Mouse (Mus musculus) G1E (cell line): ENCODE measurements around the gene Celf2. TPM values are rescaled to one million over a fixed set of nuclear protein-coding genes. Genes with fewer than 3 reads are reported as not detected.

Experiments
- ATAC-seq: 2 replicates; pipeline ENCODE4 v1.8.0; 2016; ENCODE audit warnings: mild to moderate bottlenecking; ENCODE audit not compliant: insufficient number of reproducible peaks, poor library complexity, low FRiP score, severe bottlenecking; ENCODE audit errors: extremely low read depth
- DNase-seq: peaks from one replicate; pipeline ENCODE4 v3.0.0; 2012; ENCODE audit warnings: low spot score
- H3K27me3 ChIP-seq: 2 replicates; pipeline ENCODE4 v1.6.1; 2012; ENCODE audit warnings: mild to moderate bottlenecking, low read length, inconsistent platforms; ENCODE audit not compliant: insufficient read depth
- H3K36me3 ChIP-seq: replicated peaks from 2 replicates; pipeline ENCODE3; 2012; ENCODE audit warnings: mild to moderate bottlenecking, inconsistent platforms
- H3K4me1 ChIP-seq: 2 replicates; pipeline ENCODE4 v1.6.1; 2012; ENCODE audit warnings: low read depth, low read length, inconsistent platforms, mixed read lengths; ENCODE audit not compliant: insufficient read depth
- H3K4me3 ChIP-seq: 2 replicates; pipeline ENCODE4 v1.5.1; 2012; ENCODE audit warnings: low read depth, mild to moderate bottlenecking, inconsistent platforms, low read length, moderate library complexity, mixed read lengths
- H3K9me3 ChIP-seq: replicated peaks from 2 replicates; pipeline ENCODE4 v1.6.1; 2012; ENCODE audit warnings: inconsistent platforms
- CTCF ChIP-seq: IDR thresholded peaks from 2 replicates; pipeline ENCODE4 v1.5.1; 2012; ENCODE audit warnings: low read depth, low read length, inconsistent platforms, mixed read lengths
- GATA1 ChIP-seq: IDR thresholded peaks from 2 replicates; pipeline ENCODE4 v1.6.1; 2012; ENCODE audit warnings: borderline replicate concordance, low read length, inconsistent platforms, mixed read lengths
- GATA2 ChIP-seq: IDR thresholded peaks from 2 replicates; pipeline ENCODE4 v1.6.1; 2012; ENCODE audit warnings: low read depth, low read length, inconsistent platforms, borderline replicate concordance
- POLR2AphosphoS5 ChIP-seq: IDR thresholded peaks from 2 replicates; pipeline ENCODE4 v1.6.1; 2012; ENCODE audit warnings: low read depth, low read length, inconsistent platforms; ENCODE audit not compliant: insufficient replicate concordance
- TAL1 ChIP-seq: conservative IDR thresholded peaks from 2 replicates; pipeline ENCODE4 v1.6.1; 2012; ENCODE audit warnings: low read depth, low read length, inconsistent platforms, mixed read lengths
- polyA plus RNA-seq: library from polyadenylated mRNA; stranded (reverse); fragments of >175 nt; gene quantifications from 2 replicates; pipeline ENCODE4 v1.2.3, GENCODE M21; 2012
- total RNA-seq, 2 experiments: library from RNA; stranded (forward) in 1 of 2; stranded (reverse) in 1 of 2; fragments of 200-1000 nt in 1 of 2; fragments of >200 nt in 1 of 2; fragmentation: Nextera tagmentation in 1 of 2; gene quantifications; 2 replicates each; pipeline ENCODE4 v1.2.3; 2014 to 2017

Celf2 gene
- total and polyA plus RNA-seq, 3 experiments: 0.86 to 45.1 (median 14.2) TPM

DNA sequence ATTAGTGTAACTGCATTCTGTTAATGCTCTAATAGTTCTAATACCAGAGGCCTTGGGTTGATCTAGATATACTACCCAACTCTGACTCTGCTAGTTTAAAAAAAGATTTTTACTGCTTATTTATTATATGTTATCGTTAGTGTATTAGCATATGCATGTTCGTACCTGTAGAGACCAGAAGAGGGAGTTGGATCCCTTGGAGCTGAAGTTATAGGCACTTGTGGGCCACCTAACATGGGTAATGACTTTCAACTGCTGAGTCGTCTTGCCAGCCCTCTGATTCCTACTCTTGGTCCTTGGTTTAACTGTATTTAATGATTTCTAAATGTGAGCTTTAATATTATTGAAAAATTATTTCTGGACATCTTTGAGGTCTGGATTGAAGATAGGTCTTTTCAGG lies 948.0 kb downstream of the Celf2 start:
- no peak for DNase-seq

GRCm38 (mm10) chr2:6560802-6561201 lies 948.6 kb downstream of the Celf2 start:
- no peak for ATAC-seq
- Histone ChIP-seq H3K9me3 (no peaks in the 10 kb centered on the region), H3K27me3 (peaks cover 4% of the 10 kb centered on the region; the same call in 1 of the 2 replicates), H3K4me1 (no peaks in the 10 kb centered on the region), H3K4me3 (no peak overlapping the region), H3K36me3 (no peaks in the 10 kb centered on the region)
- TF ChIP-seq POLR2AphosphoS5: no peak
- no peak for DNase-seq

More for the DNA sequence above, 948.0 kb downstream of the Celf2 start:
- TF ChIP-seq TAL1 (no peak), CTCF (no peak), POLR2AphosphoS5 (no peak), GATA1 (no peak), GATA2 (no peak)
- Histone ChIP-seq H3K36me3 (no peaks in the 10 kb centered on the region), H3K4me3 (no peak overlapping the region), H3K27me3 (peaks cover 4% of the 10 kb centered on the region; the same call in 1 of the 2 replicates), H3K9me3 (no peaks in the 10 kb centered on the region), H3K4me1 (no peaks in the 10 kb centered on the region)
- no peak for ATAC-seq

- no peak for TF ChIP-seq TAL1
- TF ChIP-seq GATA1: no peak
- TF ChIP-seq CTCF: no peak
- no peak for TF ChIP-seq GATA2
- TF ChIP-seq POLR2AphosphoS5: no peak
- no peaks in the 10 kb centered on the region for H3K36me3 ChIP-seq
- no peaks in the 10 kb centered on the region for H3K4me1 ChIP-seq
- DNase-seq (no peak), ATAC-seq (no peak)
- H3K27me3 ChIP-seq: peaks cover 4% of the 10 kb centered on the region; the same call in 1 of the 2 replicates
- H3K4me3 ChIP-seq: no peak overlapping the region
- H3K9me3 ChIP-seq: no peaks in the 10 kb centered on the region
These were observed 949.8 kb downstream of the Celf2 start for GRCm38 (mm10) chr2:6559581-6559980.

DNA sequence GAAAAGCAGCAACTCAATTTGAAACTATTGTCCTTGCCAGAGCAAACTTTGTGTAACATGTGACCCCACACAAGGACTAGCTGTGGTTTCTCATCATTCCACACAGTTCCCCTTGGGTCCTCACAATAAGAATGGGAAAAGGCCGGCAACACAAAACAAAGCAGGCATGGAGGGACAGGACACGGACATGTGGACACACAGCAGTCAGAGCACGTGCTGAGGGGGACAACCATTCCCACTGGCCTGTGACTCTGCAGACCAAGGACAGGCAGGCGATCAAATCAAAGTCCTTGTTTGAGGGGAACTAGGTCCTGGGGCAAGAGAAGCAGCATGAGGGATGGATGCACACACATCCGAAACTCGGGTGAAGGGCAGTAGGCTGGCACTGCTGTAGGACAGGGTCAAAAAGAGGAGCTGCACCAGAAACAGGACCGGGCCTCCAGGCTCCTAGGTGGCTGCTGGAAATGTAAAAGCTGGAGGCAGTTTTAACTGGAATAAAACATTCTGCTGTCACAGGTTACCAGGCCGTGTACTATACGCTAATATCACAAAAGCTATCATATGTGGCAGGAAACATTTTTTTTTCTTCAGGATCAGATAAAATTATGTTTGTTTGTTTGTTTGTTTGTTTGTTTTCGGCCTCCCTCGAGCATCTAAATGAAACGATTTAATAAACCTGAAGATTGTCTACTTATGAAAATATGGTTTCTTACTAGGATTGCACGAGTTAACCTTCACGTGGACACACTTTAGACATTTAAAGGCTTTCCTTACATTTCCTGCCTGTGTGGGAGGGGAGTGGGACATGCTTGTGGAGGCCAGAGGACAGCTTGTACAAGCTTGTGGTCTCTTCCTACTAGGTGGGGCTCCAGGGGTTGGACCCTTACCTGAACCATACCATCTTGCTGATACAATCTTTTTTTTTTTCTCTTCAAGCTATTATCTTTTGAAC lies 950.8 kb downstream of the Celf2 start:
- Histone ChIP-seq H3K27me3 (peaks cover 10% of the 10 kb centered on the region), H3K9me3 (no peaks in the 10 kb centered on the region), H3K36me3 (no peaks in the 10 kb centered on the region), H3K4me3 (no peak overlapping the region), H3K4me1 (no peaks in the 10 kb centered on the region)
- TF ChIP-seq POLR2AphosphoS5 (no peak), GATA2 (no peak), GATA1 (no peak), TAL1 (no peak), CTCF (no peak)
- ATAC-seq (no peak), DNase-seq (no peak)

- Histone ChIP-seq H3K27me3 (peaks cover 10% of the 10 kb centered on the region), H3K4me3 (no peak overlapping the region), H3K36me3 (no peaks in the 10 kb centered on the region), H3K4me1 (no peaks in the 10 kb centered on the region), H3K9me3 (no peaks in the 10 kb centered on the region)
- TF ChIP-seq GATA1 (no peak), POLR2AphosphoS5 (no peak), TAL1 (no peak)
- ATAC-seq (no peak), DNase-seq (no peak)
These were observed 951.6 kb downstream of the Celf2 start for GRCm38 (mm10) chr2:6557749-6558148.

- no peaks in the 10 kb centered on the region for H3K36me3 ChIP-seq
- no peaks in the 10 kb centered on the region for H3K9me3 ChIP-seq
- H3K4me1 ChIP-seq: no peaks in the 10 kb centered on the region
- TF ChIP-seq GATA1 (no peak), TAL1 (no peak), GATA2 (no peak), POLR2AphosphoS5 (no peak), CTCF (no peak)
- no peak for DNase-seq
- no peak overlapping the region for H3K4me3 ChIP-seq
- no peak for ATAC-seq
- H3K27me3 ChIP-seq: peaks cover 10% of the 10 kb centered on the region
These were observed 952.5 kb downstream of the Celf2 start for GRCm38 (mm10) chr2:6556913-6557312.

- Histone ChIP-seq H3K4me1 (no peaks in the 10 kb centered on the region), H3K4me3 (no peak overlapping the region), H3K36me3 (no peaks in the 10 kb centered on the region), H3K27me3 (peaks cover 13% of the 10 kb centered on the region), H3K9me3 (no peaks in the 10 kb centered on the region)
- DNase-seq (no peak), ATAC-seq (no peak)
- TF ChIP-seq POLR2AphosphoS5: no peak
- TF ChIP-seq CTCF: no peak
- no peak for TF ChIP-seq GATA2
- no peak for TF ChIP-seq GATA1
- TF ChIP-seq TAL1: no peak
These were observed 955.7 kb downstream of the Celf2 start for GRCm38 (mm10) chr2:6553656-6554055.
